Mouse (Mus musculus) megakaryocyte progenitor cell, adult 5-6 weeks (primary cell): ENCODE measurements around the gene Gck. TPM values are rescaled to one million over a fixed set of nuclear protein-coding genes. Genes with fewer than 3 reads are reported as not detected.
A peak's percentile ranks its signal among the peaks of the same experiment; 100 is the strongest.
"Not testable (repeated sequence)": the region's sequence is repeated elsewhere in the genome, so short reads cannot be mapped to it uniquely, and the experiment has no call there.

ENCODE experiments used
- ATAC-seq: replicated peaks from 2 replicates; pipeline ENCODE4 v1.8.0; 2016; ENCODE audit warnings: mild to moderate bottlenecking, moderate TSS enrichment, inconsistent platforms; ENCODE audit not compliant: poor library complexity
- total RNA-seq, 2 experiments: library from RNA; stranded (forward) in 1 of 2; stranded (reverse) in 1 of 2; fragments of 157-497, 149-512 nt in 1 of 2; fragments of 200-1000 nt in 1 of 2; gene quantifications; 2 replicates each; pipeline versions ENCODE4 v1.2.3 to v1.2.4; 2015 to 2017

The Gck gene
- total RNA-seq, 2 experiments from 2014 or later, result not detected

- peak; percentile 90 for ATAC-seq
Measured at GRCm38 (mm10) chr11:5955546-5956276, 5.8 kb upstream of the Gck start, which contains the start of gene Ykt6. Gene Ykt6 (plus strand): TSS chr11:5955693.

GRCm38 (mm10) chr11:5954965-5955504, 5.2 kb upstream of the Gck start:
- ATAC-seq, result peak; percentile 59

GRCm38 (mm10) chr11:5954435-5954834, 4.6 kb upstream of the Gck start:
- ATAC-seq, result no peak

GRCm38 (mm10) chr11:5953130-5953765, 3.4 kb upstream of the Gck start:
- ATAC-seq, result no peak

- no peak for ATAC-seq
Measured at GRCm38 (mm10) chr11:5952501-5952900, 2.6 kb upstream of the Gck start.

GRCm38 (mm10) chr11:5948546-5949250, 1.2 kb downstream of the Gck start:
- no peak for ATAC-seq

GRCm38 (mm10) chr11:5947796-5948195, 2.1 kb downstream of the Gck start:
- no peak for ATAC-seq

GRCm38 (mm10) chr11:5945096-5945495, 4.8 kb downstream of the Gck start:
- no peak for ATAC-seq

- ATAC-seq, result no peak
Measured at GRCm38 (mm10) chr11:5942966-5943365, 6.9 kb downstream of the Gck start.

GRCm38 (mm10) chr11:5934531-5934930, 15.3 kb downstream of the Gck start:
- ATAC-seq, result not testable (repeated sequence)

GRCm38 (mm10) chr11:5931947-5932346, 17.9 kb downstream of the Gck start:
- ATAC-seq, result not testable (repeated sequence)

- no peak for ATAC-seq
Measured at GRCm38 (mm10) chr11:5930578-5930977, 19.3 kb downstream of the Gck start.

GRCm38 (mm10) chr11:5926696-5927220, 23.1 kb downstream of the Gck start:
- ATAC-seq, result no peak

GRCm38 (mm10) chr11:5924699-5925098, 25.2 kb downstream of the Gck start:
- no peak for ATAC-seq

GRCm38 (mm10) chr11:5920323-5920960, 29.4 kb downstream of the Gck start:
- peak; percentile 86 for ATAC-seq

- ATAC-seq, result no peak
Measured at GRCm38 (mm10) chr11:5919606-5920005, 30.3 kb downstream of the Gck start.

- no peak for ATAC-seq
Measured at GRCm38 (mm10) chr11:5918111-5918510, 31.8 kb downstream of the Gck start.

GRCm38 (mm10) chr11:5916178-5916548, 33.7 kb downstream of the Gck start:
- no peak for ATAC-seq

GRCm38 (mm10) chr11:5915429-5916177, 34.3 kb downstream of the Gck start:
- no peak for ATAC-seq

GRCm38 (mm10) chr11:5914940-5915339, 34.9 kb downstream of the Gck start:
- no peak for ATAC-seq
